Mouse (Mus musculus) limb, embryonic 11.5 days (tissue): ENCODE results near the gene Olfr819. TPM values are rescaled to one million over a fixed set of nuclear protein-coding genes. Genes with fewer than 3 reads are reported as not detected.

Experiments
- ATAC-seq: fragments of 200-750 bp; cut with Nextera tagmentation; 2 replicates; pipeline ENCODE4 v1.8.0; 2017; ENCODE audit warnings: low read depth; ENCODE audit not compliant: insufficient number of reproducible peaks, low FRiP score, low TSS enrichment
- DNase-seq: peaks from one replicate; pipeline ENCODE4 v3.0.0-alpha.2; 2015; ENCODE audit warnings: low spot score
- H3K27ac ChIP-seq: fragments of 300-500 bp; sonication (generic); replicated peaks from 2 replicates; pipeline ENCODE4 v1.5.1; 2014; ENCODE audit warnings: low read depth, mild to moderate bottlenecking, low read length
- H3K27me3 ChIP-seq: fragments of 300-500 bp; sonication (generic); 2 replicates; pipeline ENCODE4 v1.6.1; 2014; ENCODE audit warnings: mild to moderate bottlenecking, low read length, mixed read lengths; ENCODE audit not compliant: control insufficient read depth, insufficient read depth
- H3K36me3 ChIP-seq: fragments of 300-500 bp; sonication (generic); 2 replicates; pipeline ENCODE4 v1.6.1; 2014; ENCODE audit warnings: mild to moderate bottlenecking, low read length, moderate library complexity, mixed read lengths; ENCODE audit not compliant: control insufficient read depth, insufficient read depth
- H3K4me1 ChIP-seq: fragments of 300-500 bp; sonication (generic); 2 replicates; pipeline ENCODE4 v1.6.1; 2014; ENCODE audit warnings: low read length, mixed read lengths; ENCODE audit not compliant: control insufficient read depth, insufficient read depth
- H3K4me2 ChIP-seq: fragments of 300-500 bp; sonication (generic); 2 replicates; pipeline ENCODE4 v1.6.1; 2014; ENCODE audit warnings: low read depth, mild to moderate bottlenecking, moderate library complexity; ENCODE audit not compliant: severe bottlenecking
- H3K4me3 ChIP-seq: fragments of 300-500 bp; sonication (generic); 2 replicates; pipeline ENCODE4 v1.5.1; 2014; ENCODE audit warnings: low read depth, low read length
- H3K9ac ChIP-seq: fragments of 300-500 bp; sonication (generic); 2 replicates; pipeline ENCODE4 v1.6.1; 2014; ENCODE audit warnings: mild to moderate bottlenecking, low read length
- H3K9me3 ChIP-seq: fragments of 300-500 bp; sonication (generic); 2 replicates; pipeline ENCODE4 v1.6.1; 2016; ENCODE audit warnings: low read length; ENCODE audit not compliant: control insufficient read depth
- WGBS: fragments of 180-500 bp; shearing (Covaris S2); extraction: QIAGEN DNeasy Blood & Tissue Kit; methylation state at CpG from one replicate; pipeline ENCODE4 v1.1.7; 2014; 5-methylcytosine and 5-hydroxymethylcytosine counted together
- polyA plus RNA-seq: library from polyadenylated mRNA; unstranded; fragments of >200 nt; fragmentation: Nextera tagmentation; extraction: Ambion mirVana; gene quantifications from 2 replicates; pipeline ENCODE4 v1.2.1, GENCODE M21; 2014

Olfr819 gene
- polyA plus RNA-seq, 1 experiment from 2014 or later: not detected

DNA sequence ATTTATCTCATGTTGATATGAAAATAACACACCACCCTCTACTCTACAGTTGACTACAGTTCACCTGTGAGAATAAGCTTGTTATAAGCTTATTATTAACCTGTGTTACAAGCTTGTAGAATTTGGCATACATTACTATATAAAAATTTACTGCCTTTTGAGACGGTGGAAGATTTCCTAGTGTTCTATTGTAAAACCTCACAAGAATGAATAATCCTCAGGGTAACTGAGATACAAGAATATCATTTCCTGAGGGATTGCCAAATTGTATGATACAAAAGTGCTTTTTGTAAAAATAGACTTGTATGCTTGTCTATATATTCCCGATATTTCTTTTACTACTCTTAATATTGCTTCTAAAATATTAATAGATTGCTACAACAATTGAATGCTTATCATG lies 18.1 kb downstream of the Olfr819 start, which contains the start of gene Olfr818:
TSS of gene Olfr818 (minus strand) at position 101 of the 400 bp plus-strand sequence.
- DNase-seq (no peak), ATAC-seq (no peak)
- H3K27ac ChIP-seq: no peak within 1 kb of the TSS
- H3K9ac ChIP-seq: no peak within 1 kb of the TSS
- H3K27me3 ChIP-seq: no peaks in the 10 kb centered on the region
- no peaks in the 10 kb centered on the region for H3K4me1 ChIP-seq
- no peak within 1 kb of the TSS for H3K4me2 ChIP-seq
- 95% methylated on average over 2 of the region's 2 CpGs for WGBS
- no peak within 1 kb of the TSS for H3K4me3 ChIP-seq
- H3K36me3 ChIP-seq: no peaks in the 10 kb centered on the region
- H3K9me3 ChIP-seq: no peaks in the 10 kb centered on the region

GRCm38 (mm10) chr10:129915497-129915896 lies 51.6 kb downstream of the Olfr819 start, which contains the start of gene Olfr816:
Gene Olfr816 (minus strand): TSS chr10:129915597.
- Histone ChIP-seq H3K9me3 (no peaks in the 10 kb centered on the region), H3K27me3 (no peaks in the 10 kb centered on the region), H3K27ac (no peak within 1 kb of the TSS), H3K4me2 (no peak within 1 kb of the TSS), H3K36me3 (no peaks in the 10 kb centered on the region), H3K4me1 (no peaks in the 10 kb centered on the region), H3K4me3 (no peak within 1 kb of the TSS), H3K9ac (no peak within 1 kb of the TSS)
- DNase-seq (no peak), ATAC-seq (no peak)
- 73% methylated on average over 1 of the region's 1 CpGs for WGBS

Other genes starting within 250 kb of the Olfr819 start
- gene Olfr805, start 237.9 kb downstream of the Olfr819 start, polyA plus RNA-seq: not detected in 2 replicates
- gene Olfr806, start 225.3 kb downstream of the Olfr819 start, polyA plus RNA-seq: not detected in 2 replicates
- not detected in 2 replicates for gene Olfr807, start 209.5 kb downstream of the Olfr819 start, polyA plus RNA-seq
- gene Olfr808, start 201.8 kb downstream of the Olfr819 start, polyA plus RNA-seq: not detected in 2 replicates
- not detected in 2 replicates for gene Olfr809, start 192.6 kb downstream of the Olfr819 start, polyA plus RNA-seq
- gene Olfr810, start 172.3 kb downstream of the Olfr819 start, polyA plus RNA-seq: not detected in 2 replicates
- not detected in 2 replicates for gene Olfr811, start 162.9 kb downstream of the Olfr819 start, polyA plus RNA-seq
- not detected in 2 replicates for gene Olfr812, start 121.2 kb downstream of the Olfr819 start, polyA plus RNA-seq
- not detected in 2 replicates for gene Olfr813, start 111.9 kb downstream of the Olfr819 start, polyA plus RNA-seq
- gene Olfr814, start 87.4 kb downstream of the Olfr819 start, polyA plus RNA-seq: not detected in 2 replicates
- gene Olfr815, start 61.4 kb downstream of the Olfr819 start, polyA plus RNA-seq: not detected in 2 replicates
- gene Olfr816, start 51.7 kb downstream of the Olfr819 start, polyA plus RNA-seq: not detected in 2 replicates
- gene Olfr818, start 18.2 kb downstream of the Olfr819 start, polyA plus RNA-seq: not detected in 2 replicates
- not detected in 2 replicates for gene Olfr247, start 8.9 kb upstream of the Olfr819 start, polyA plus RNA-seq
- not detected in 2 replicates for gene Gm10310, start 17.8 kb upstream of the Olfr819 start, polyA plus RNA-seq
- gene Olfr820, start 45.4 kb upstream of the Olfr819 start, polyA plus RNA-seq: not detected in 2 replicates
- gene Olfr821, start 63.1 kb upstream of the Olfr819 start, polyA plus RNA-seq: not detected in 2 replicates
- not detected in 2 replicates for gene Olfr822, start 103.9 kb upstream of the Olfr819 start, polyA plus RNA-seq
- gene Olfr823, start 148.1 kb upstream of the Olfr819 start, polyA plus RNA-seq: not detected in 2 replicates
- gene Olfr824, start 162.7 kb upstream of the Olfr819 start, polyA plus RNA-seq: not detected in 2 replicates
- gene Olfr825, start 199.5 kb upstream of the Olfr819 start, polyA plus RNA-seq: not detected in 2 replicates
- gene Olfr826, start 216.9 kb upstream of the Olfr819 start, polyA plus RNA-seq: not detected in 2 replicates
- not detected in 2 replicates for gene Olfr827, start 247.1 kb upstream of the Olfr819 start, polyA plus RNA-seq